Mouse (Mus musculus): Measurements from ENCODE around the gene Inpp5a. TPM values are rescaled to one million over a fixed set of nuclear protein-coding genes. Genes with fewer than 3 reads are reported as not detected.

Inpp5a gene
- polyA plus RNA-seq, 1 experiment from 2014 or later, result 58.4 TPM

DNA sequence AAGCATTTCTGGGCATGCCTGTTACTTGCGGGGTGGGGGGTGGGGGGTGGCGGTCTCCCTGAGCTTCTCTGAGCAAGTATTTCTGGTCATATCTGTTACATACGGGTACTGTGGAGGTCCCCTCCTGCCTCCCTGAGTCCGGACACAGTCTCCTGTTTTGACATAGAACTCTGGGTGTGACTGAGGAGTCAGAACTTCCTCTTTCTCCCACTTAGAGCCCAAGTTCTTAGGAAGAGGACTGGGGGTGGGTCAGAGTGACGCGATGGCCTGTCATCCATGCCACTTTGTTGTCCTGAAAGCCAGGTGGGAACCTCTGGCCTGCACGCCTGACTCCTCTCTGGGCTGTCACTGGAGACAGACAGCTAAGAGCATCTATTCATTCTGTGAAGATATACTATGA is 11.5 kb upstream of the Inpp5a start:
- no peak for ATAC-seq (ENCODE audit: extremely low read depth, insufficient number of reproducible peaks, low FRiP score, low TSS enrichment)
- H3K27ac ChIP-seq (replicated peaks), result no peak overlapping the region
- no peaks in the 10 kb centered on the region for H3K9me3 ChIP-seq
- no peaks in the 10 kb centered on the region for H3K27me3 ChIP-seq (replicated peaks)
- peaks cover 11% of the 10 kb centered on the region for H3K4me1 ChIP-seq
- no peaks in the 10 kb centered on the region for H3K36me3 ChIP-seq
- H3K9ac ChIP-seq, result no peak overlapping the region
- no peak overlapping the region for H3K4me2 ChIP-seq
- WGBS, result 67% methylated on average over 7 of the region's 7 CpGs
- H3K4me3 ChIP-seq, result no peak overlapping the region

DNA sequence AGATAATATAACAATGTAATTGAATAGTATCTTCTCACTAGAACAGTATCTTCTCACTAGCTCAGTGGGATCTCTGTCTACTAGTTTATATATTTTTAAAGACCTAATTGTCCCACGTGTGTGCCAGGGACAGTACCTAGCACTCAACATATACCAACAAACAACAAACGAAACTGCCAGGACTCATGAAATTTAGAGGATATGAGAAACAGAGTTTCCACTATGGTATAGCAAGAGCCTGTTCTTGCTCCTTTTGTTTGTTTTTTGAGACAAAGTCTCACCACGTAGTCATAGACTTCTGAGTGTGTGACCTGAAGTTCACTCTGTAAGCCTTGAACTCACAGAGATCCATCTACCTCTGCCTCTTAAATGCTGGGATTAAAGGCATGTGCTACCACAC is 10.6 kb upstream of the Inpp5a start:
- Histone ChIP-seq H3K4me1 (peaks cover 14% of the 10 kb centered on the region), H3K36me3 (no peaks in the 10 kb centered on the region), H3K9me3 (no peaks in the 10 kb centered on the region), H3K4me2 (no peak overlapping the region), H3K9ac (no peak overlapping the region), H3K27ac (replicated peaks) (no peak overlapping the region), H3K4me3 (no peak overlapping the region), H3K27me3 (replicated peaks) (no peaks in the 10 kb centered on the region)
- WGBS, result 79% methylated on average over 3 of the region's 3 CpGs
- no peak for ATAC-seq (ENCODE audit: extremely low read depth, insufficient number of reproducible peaks, low FRiP score, low TSS enrichment)

DNA sequence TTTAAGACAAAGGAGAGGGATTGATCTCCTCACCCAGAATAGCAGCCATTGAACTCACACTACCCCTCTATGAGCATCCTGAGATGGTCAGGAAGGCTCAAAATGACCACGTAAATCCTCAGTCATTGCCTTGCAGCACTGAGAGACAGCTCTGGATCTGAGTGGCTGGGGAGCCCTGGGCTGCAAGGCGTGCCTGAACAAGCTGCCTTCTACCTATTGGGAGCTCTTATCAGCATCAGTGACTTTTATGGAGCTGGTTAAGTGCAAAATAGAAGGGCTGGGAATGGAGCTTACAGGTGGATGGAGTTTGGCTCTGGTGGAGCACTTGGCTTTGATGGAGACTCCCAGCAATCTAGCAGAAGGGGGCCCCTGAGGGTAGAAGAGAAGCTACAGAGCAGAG is 9.2 kb upstream of the Inpp5a start:
- Histone ChIP-seq H3K4me3 (no peak overlapping the region), H3K36me3 (no peaks in the 10 kb centered on the region), H3K9me3 (no peaks in the 10 kb centered on the region), H3K27ac (replicated peaks) (0 out of 2 replicates have a peak overlapping the region, but pooled peaks have one; percentile 24), H3K9ac (0 out of 2 replicates have a peak overlapping the region, but pooled peaks have one; percentile 6), H3K4me2 (no peak overlapping the region), H3K4me1 (peaks cover 27% of the 10 kb centered on the region), H3K27me3 (replicated peaks) (no peaks in the 10 kb centered on the region)
- WGBS, result 38% methylated on average over 2 of the region's 2 CpGs
- ATAC-seq (ENCODE audit: extremely low read depth, insufficient number of reproducible peaks, low FRiP score, low TSS enrichment), result no peak

DNA sequence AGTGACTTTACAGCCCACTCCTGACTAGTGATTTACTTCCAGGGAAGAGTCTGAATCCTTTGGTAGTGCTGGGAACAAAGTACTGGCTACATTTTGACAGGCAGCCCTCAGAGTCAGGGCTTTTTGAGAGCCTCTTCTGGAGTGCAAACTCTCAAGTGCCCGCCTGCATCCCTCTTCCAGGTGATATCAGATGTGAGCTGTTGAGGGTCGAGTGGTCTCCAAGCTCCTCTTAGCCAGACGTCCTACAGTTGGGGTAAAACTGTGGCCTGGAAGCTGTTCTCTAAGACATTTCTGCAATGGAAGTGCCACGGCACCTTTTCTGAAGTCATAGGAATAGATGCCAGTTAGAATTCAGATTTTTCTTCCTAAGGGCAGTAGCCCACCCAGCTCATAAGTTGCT is 8.7 kb upstream of the Inpp5a start:
- no peak overlapping the region for H3K4me3 ChIP-seq
- no peak for ATAC-seq (ENCODE audit: extremely low read depth, insufficient number of reproducible peaks, low FRiP score, low TSS enrichment)
- H3K4me1 ChIP-seq, result peaks cover 30% of the 10 kb centered on the region
- no peaks in the 10 kb centered on the region for H3K27me3 ChIP-seq (replicated peaks)
- no peaks in the 10 kb centered on the region for H3K9me3 ChIP-seq
- H3K4me2 ChIP-seq, result no peak overlapping the region
- no peaks in the 10 kb centered on the region for H3K36me3 ChIP-seq
- no peak overlapping the region for H3K9ac ChIP-seq
- no peak overlapping the region for H3K27ac ChIP-seq (replicated peaks)
- 41% methylated on average over 4 of the region's 4 CpGs for WGBS

DNA sequence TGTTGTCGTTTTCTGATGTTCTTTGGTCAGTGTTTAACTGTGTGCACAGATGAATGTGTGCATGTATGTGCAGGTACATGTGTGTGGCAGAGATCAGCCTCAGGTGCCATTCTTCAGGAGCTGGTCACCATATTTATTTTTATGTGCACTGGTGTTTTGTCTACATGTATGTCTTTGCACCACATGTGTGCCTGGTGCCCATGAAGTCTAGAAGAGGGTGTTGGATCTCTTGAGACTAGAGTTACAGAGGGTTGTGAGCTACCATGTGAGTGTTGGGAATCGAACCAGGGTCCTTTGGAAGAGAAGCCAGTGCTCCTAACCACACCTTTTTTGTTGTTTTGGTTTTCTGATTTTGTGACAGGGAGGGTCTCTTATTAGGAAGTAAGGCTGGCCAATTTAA is 7.0 kb upstream of the Inpp5a start:
- H3K9me3 ChIP-seq, result no peaks in the 10 kb centered on the region
- H3K36me3 ChIP-seq, result no peaks in the 10 kb centered on the region
- no peak overlapping the region for H3K27ac ChIP-seq (replicated peaks)
- ATAC-seq (ENCODE audit: extremely low read depth, insufficient number of reproducible peaks, low FRiP score, low TSS enrichment), result no peak
- H3K9ac ChIP-seq, result no peak overlapping the region
- 70% methylated on average over 2 of the region's 2 CpGs for WGBS
- no peak overlapping the region for H3K4me3 ChIP-seq
- H3K27me3 ChIP-seq (replicated peaks), result no peaks in the 10 kb centered on the region
- peaks cover 35% of the 10 kb centered on the region for H3K4me1 ChIP-seq
- H3K4me2 ChIP-seq, result no peak overlapping the region

DNA sequence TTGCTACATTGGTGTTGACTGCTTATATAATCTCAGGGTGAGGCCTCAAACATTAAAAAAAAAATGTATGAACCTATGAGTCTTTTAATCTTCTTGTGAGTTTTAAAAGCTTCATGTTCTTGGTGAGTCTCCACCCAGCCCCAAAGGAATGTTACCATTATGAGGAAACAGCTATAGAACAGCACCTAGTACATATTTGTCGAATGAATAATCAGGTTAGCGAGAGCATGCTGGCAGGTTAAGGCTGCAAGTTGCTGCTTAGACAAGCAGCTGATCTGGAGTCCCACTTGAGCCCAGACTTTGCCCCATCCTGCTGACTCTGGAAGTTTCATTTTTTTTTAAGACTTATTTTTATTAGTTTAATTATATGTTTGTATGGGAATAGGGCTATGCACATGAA is 6.1 kb upstream of the Inpp5a start:
- no peak for ATAC-seq (ENCODE audit: extremely low read depth, insufficient number of reproducible peaks, low FRiP score, low TSS enrichment)
- Histone ChIP-seq H3K4me1 (peaks cover 42% of the 10 kb centered on the region), H3K9me3 (no peaks in the 10 kb centered on the region), H3K27me3 (replicated peaks) (no peaks in the 10 kb centered on the region), H3K36me3 (no peaks in the 10 kb centered on the region), H3K4me2 (no peak overlapping the region), H3K4me3 (no peak overlapping the region), H3K27ac (replicated peaks) (no peak overlapping the region), H3K9ac (no peak overlapping the region)
- WGBS, result 78% methylated on average over 2 of the region's 2 CpGs

DNA sequence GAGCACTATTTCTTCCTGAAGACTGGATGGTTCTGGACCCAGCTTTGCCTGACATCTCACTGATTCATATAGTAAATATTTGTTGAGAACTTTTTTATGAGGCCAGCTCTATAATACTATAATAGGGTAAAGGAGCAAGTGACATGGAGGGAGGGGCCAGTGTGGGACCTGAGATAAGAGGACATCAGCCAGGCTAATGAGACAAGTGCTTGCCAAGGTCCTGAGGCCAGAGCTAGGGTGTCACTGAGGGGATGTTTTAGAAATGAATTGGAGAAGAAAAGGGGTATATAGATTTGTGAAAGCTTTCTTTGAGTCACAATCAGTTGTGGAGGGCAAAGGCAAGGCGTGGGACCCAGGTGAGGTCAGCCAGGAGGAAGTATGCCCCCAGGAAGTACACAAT is 4.4 kb upstream of the Inpp5a start:
- WGBS, result 94% methylated on average over 1 of the region's 1 CpGs
- Histone ChIP-seq H3K4me1 (peaks cover 45% of the 10 kb centered on the region), H3K36me3 (no peaks in the 10 kb centered on the region), H3K4me2 (no peak overlapping the region), H3K9ac (no peak overlapping the region), H3K27ac (replicated peaks) (no peak overlapping the region), H3K9me3 (no peaks in the 10 kb centered on the region), H3K27me3 (replicated peaks) (no peaks in the 10 kb centered on the region), H3K4me3 (no peak overlapping the region)
- ATAC-seq (ENCODE audit: extremely low read depth, insufficient number of reproducible peaks, low FRiP score, low TSS enrichment), result no peak

DNA sequence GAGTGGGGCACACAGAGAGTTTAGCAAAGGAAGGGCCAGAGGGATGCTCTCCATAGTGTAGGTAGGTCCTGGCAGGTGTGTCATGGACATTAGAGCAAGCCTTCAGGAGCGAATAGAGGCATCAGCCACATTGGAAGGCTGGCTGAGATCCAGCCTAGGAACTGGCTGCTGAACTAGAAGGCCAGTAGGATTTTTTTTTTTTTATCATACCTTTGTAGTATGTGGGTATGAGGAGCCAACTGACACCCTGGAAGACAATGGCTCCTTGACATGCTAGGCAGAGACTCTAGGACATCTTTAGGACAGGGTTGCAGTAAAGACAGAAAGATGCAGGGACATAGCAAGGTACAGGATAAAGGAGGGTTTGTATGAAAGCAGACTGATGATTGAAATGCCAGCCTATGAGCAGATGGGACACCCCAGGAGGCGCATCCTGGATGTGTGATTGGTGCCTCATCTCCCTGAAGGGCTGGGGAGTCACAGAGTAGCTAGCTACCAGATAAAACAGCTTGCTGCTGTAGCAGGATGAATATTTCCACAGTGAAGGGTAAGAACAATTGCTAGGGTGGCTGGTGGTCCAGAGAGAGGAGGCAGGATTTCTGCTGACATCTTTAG is 3.9 kb upstream of the Inpp5a start:
- Histone ChIP-seq H3K9ac (no peak overlapping the region), H3K27me3 (replicated peaks) (no peaks in the 10 kb centered on the region), H3K27ac (replicated peaks) (no peak overlapping the region), H3K9me3 (no peaks in the 10 kb centered on the region), H3K4me2 (no peak overlapping the region), H3K4me1 (peaks cover 45% of the 10 kb centered on the region), H3K36me3 (no peaks in the 10 kb centered on the region), H3K4me3 (no peak overlapping the region)
- ATAC-seq (ENCODE audit: extremely low read depth, insufficient number of reproducible peaks, low FRiP score, low TSS enrichment), result no peak
- 70% methylated on average over 2 of the region's 2 CpGs for WGBS

DNA sequence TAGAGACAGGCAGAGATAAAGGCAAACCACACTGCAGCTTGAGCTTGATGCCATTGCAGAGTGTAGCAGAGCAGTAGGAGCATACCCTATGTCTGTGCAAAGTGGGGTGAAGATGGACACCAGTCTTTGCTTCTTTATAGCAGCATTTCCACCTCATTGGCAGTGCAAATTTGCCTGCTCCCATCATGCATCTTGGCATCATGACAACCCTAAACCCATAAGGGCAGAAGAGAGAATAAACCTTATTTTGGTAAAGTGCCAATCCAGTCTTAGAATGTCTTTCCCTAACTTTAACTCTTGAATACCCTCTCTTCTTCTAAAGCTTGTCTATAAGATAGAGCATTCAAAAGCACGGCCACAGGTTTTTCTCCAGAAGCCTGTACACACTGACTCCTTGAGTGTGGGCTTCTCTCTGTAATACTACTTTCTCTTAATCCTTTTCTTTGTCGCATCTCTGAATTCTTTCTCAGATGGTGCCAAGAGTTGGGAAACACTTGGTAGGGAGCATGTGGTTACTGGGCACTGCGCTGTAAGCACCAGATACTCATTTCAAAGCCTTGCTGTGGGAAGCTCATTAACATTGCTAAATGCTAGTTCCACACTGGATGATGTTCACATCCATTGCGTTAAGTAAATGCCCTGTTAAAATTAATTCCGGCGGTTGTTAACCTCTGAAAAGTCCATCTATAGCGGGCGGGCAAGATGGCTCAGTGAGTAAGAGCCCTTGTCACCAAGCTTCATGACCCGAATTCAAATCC is 1.8 kb upstream of the Inpp5a start:
- Histone ChIP-seq H3K27ac (replicated peaks) (no peak overlapping the region), H3K4me3 (peak overlapping the region; percentile 88; the same call in 1 of the 2 replicates), H3K9ac (no peak overlapping the region; the same call in 1 of the 2 replicates), H3K4me2 (no peak overlapping the region), H3K27me3 (replicated peaks) (no peaks in the 10 kb centered on the region), H3K36me3 (no peaks in the 10 kb centered on the region), H3K4me1 (peaks cover 62% of the 10 kb centered on the region), H3K9me3 (no peaks in the 10 kb centered on the region)
- WGBS, result 88% methylated on average over 9 of the region's 9 CpGs
- ATAC-seq (ENCODE audit: extremely low read depth, insufficient number of reproducible peaks, low FRiP score, low TSS enrichment), result no peak

DNA sequence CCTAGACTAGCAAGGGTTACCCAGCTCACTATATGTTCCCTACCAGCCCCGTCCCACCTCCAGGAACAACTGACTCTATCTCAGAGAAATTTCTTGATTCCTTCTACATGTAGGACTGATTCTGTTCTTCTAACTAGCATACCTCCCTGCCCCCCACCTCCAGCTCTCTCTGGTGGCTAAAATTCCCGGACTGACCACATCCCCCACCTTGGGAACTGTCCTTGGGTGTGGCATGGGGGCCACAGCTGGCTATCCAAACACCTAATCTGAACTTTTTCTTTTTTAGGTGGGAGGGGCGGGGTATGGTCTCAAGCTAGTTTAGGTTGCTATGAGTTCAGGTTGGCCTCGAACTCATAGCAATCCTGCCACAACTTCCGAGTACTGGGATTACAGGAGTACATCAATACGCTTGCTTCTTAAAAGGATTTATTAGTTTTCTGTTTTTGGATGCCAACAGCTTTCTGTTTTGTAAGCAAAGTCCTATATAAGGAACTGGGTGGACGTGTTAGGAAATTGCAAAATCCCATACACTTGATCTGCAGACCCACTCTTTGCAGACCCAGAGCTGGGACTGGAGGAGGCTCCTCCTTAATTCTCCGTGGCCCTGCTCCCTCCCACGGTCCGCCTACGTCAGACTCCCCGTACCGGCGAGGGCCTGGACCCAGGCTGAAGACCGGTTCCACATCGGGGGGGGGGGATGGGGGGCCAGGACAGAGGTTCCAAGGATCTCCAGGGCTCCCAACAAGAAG is 814 bp upstream of the Inpp5a start:
- Histone ChIP-seq H3K4me2 (peak overlapping the region; percentile 64), H3K9me3 (no peaks in the 10 kb centered on the region), H3K27ac (replicated peaks) (peak overlapping the region; percentile 90), H3K36me3 (no peaks in the 10 kb centered on the region), H3K27me3 (replicated peaks) (no peaks in the 10 kb centered on the region), H3K9ac (peak overlapping the region; percentile 90), H3K4me3 (peak overlapping the region; percentile 88), H3K4me1 (peaks cover 70% of the 10 kb centered on the region)
- ATAC-seq (ENCODE audit: extremely low read depth, insufficient number of reproducible peaks, low FRiP score, low TSS enrichment), result no peak; the same call in 1 of the 2 replicates
- WGBS, result 17% methylated on average over 16 of the region's 16 CpGs

DNA sequence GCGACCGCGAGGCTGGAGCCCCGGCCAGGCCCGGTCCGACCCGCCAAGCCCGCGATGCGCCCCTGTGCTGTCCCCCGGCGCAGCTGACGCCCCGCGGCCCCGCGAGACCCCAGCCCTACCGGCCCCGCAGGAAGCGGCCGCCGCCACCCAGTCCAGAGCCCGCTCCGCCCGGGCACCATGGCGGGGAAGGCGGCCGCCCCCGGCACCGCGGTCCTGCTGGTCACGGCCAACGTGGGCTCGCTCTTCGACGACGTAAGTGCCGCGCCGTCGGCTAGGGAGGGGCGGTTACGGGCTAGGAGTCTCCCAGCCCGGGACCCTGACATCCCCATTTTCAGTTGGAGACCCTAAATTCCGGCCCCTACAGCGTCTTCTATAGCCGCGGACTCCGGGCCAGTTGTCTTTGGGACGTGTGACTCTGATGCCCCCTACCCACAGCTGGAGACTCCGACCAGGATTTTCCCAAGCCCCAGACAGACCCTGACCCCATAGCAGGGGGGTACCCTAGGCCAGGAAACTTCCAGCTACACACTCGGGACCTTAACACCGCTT is 378 bp downstream of the Inpp5a start:
- Histone ChIP-seq H3K27ac (replicated peaks) (peak overlapping the region; percentile 90), H3K36me3 (0 out of 2 replicates have a peak, but pooled peaks cover 4% of the 10 kb centered on the region), H3K9me3 (no peaks in the 10 kb centered on the region), H3K27me3 (replicated peaks) (no peaks in the 10 kb centered on the region), H3K9ac (peak overlapping the region; percentile 100), H3K4me2 (peak overlapping the region; percentile 80), H3K4me1 (peaks cover 71% of the 10 kb centered on the region), H3K4me3 (peak overlapping the region; percentile 88)
- under 1% methylated on average over 53 of the region's 53 CpGs for WGBS
- peak; percentile 28 for ATAC-seq (ENCODE audit: extremely low read depth, insufficient number of reproducible peaks, low FRiP score, low TSS enrichment)

All from heart, embryonic 13.5 days (tissue).